Mouse (Mus musculus) mesoderm, embryonic 11.5 days (tissue): ENCODE data around the gene Col1a2.
A peak's percentile ranks its signal among the peaks of the same experiment; 100 is the strongest.

Experiments used
- DNase-seq: peaks from one replicate; pipeline ENCODE4 v3.0.0-alpha.2; 2012; ENCODE audit warnings: low read depth, low spot score

Col1a2 gene

DNA sequence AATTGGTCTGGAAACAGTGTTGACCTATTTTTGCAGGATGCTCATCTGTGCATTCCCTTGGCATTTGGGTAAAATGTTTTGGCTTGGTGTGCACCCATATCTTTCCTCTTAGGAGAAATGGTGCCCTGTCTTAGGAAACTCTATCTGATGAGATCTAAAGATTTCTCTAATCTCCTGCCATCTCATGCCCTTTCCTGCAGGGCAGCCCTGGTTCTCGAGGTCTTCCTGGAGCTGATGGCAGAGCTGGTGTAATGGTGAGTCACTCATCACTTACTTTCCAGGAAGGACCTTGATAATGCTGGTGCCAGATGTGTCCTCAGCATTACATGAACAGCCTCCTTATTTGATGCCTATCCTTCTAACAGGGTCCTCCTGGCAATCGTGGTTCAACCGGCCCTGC, 16.4 kb downstream of the Col1a2 start:
- no peak for DNase-seq

DNA sequence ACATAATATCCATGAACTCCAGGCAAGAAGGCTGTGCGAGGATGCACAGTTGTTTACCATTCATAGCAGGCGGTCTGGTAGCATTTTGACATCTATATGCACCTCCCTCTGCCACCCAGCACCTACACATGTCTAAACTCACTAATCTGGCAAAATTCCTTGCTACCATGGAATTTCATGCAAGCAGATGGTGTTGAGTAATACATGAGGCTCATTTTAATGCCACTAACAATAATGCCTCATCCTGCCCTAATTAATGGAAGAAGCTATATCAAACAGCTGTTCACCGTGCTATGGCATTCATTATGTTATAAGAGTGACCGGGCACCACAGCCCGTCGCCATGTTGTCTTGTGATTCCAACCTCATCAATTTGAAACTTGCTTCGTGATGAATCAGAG, 23.8 kb downstream of the Col1a2 start:
- DNase-seq = no peak

DNA sequence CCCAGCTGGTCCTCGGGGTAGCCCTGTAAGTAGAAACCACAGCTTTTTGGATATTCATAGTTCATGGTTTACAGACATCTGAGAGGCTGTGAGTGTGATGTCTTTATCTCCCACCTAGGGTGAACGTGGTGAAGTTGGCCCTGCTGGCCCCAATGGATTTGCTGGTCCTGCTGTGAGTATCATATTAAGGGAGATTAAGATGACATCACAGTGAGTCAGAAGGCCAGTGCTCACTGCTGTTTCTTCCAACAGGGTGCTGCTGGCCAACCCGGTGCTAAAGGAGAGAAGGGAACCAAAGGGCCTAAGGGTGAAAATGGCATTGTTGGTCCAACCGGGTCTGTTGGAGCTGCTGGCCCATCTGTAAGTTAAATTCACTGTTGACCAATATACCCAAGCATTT, 26.4 kb downstream of the Col1a2 start:
- DNase-seq = no peak

DNA sequence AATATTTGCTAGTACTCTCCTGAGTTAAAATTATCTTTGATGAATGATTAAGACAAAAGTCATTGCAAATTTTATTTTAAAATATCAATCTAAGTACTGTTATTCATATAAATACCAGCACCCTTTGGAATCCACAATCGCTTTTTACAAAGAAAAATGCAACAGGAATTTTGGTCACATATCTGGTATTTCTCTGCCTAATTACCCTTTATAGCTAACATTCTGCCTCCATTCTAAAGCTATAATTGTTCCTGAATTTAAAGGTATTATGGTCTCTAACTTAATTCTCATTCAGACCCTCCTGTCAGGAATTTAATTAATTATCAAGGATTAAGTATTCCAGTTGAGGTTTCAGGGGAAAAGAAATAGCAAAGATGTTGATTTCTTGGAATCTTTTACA, 28.3 kb downstream of the Col1a2 start:
- DNase-seq = no peak

DNA sequence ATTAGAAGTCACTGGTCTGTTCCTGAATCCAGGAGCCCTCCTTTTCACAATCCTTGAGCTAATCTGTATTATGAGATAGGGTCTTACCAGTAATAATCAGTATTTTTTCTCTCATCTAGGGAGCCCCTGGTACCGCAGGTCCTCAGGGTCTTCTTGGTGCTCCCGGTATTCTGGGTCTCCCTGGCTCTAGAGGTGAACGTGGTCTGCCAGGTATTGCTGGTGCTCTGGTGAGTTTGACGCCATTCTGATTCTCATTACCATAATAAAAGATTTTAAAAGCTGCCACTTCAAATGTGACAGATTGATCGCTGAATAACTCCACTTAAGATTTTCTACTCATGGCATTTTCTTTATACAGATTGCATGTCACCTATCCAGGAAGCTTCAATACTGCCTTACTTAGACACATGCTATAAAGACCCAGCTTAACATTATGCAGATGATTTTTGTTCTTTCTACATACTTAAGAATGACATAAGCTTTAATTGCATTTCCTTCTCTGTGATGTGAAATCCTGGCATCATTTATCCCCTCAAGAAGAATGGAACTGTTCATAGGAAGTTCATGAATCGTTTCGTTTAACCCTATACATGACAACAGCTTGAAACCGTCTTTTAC, 30.0 kb downstream of the Col1a2 start:
- no peak for DNase-seq

DNA sequence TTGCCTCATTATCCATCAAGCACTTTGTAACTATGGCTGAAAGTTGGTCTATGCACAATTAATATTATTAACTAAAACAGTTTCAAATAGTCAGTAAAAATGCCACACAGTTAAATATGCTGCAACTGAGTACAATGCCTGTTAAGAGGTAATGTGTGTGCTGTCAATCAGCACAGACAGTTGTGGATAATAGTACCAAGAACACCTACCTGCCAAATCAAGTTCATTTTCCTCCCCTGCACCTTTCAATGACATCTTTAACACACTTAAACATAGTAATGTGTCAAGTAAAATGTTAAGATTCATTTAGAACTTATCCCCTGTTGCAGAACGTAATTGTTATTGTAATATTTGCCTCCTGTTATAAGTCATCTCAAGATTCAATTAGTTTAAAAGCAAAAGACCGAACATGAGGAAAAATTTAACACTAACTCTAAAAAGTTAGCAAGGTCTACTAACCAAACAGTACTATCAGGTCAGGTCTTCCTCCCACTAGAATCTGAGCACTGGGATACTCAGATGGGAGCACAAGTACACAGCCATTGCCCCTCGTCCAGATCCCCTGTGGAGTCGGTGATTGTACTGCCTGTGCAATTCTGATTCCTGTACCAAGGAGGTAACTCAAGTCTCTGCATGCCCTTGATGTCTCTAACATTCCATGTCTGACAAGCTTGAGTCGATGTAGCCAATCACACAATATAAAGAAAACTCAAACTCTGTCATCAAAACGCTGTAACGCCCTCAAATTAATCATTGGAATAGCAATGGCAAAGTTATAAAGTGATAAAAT, 37.5 kb downstream of the Col1a2 start:
- DNase-seq = no peak

DNA sequence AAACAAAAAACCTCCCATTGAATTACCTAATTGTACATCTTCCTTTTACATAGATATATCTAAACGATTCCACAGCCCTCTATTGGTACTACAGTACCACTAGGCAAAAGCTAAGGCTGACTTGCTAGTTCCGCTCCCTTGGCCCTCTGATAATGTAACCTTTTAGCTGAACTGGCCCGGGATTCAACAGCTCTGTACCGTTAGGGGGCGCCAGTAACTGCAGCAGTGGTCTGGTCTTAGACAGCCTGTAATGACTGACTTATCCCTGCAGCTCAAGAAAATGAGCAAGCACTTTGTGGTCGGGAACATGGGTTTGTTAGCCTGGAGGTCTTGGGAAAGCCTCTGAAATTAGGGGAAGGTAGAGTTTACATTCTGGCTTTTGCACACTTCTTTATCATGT, 39.9 kb downstream of the Col1a2 start:
- DNase-seq = no peak

DNA sequence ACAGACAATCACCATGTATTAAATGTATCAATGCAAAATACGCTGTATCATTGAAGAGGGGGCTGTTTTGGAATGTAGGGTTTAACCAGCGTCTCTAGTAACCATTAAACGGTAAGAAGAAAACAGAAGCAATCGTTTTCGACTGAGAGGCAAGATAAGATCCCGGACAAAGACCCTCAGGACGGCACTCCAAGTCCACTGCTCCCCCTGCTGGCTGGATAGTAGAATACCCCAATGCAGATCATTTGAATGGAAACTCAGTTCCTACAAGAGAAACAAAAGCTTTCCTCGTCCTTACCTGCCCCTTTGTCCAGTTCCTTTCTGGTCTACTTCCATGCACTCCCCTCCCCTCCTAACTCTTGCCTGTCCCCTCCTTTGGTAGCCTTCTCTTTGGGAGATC, 41.1 kb downstream of the Col1a2 start:
- DNase-seq = peak; percentile 73

DNA sequence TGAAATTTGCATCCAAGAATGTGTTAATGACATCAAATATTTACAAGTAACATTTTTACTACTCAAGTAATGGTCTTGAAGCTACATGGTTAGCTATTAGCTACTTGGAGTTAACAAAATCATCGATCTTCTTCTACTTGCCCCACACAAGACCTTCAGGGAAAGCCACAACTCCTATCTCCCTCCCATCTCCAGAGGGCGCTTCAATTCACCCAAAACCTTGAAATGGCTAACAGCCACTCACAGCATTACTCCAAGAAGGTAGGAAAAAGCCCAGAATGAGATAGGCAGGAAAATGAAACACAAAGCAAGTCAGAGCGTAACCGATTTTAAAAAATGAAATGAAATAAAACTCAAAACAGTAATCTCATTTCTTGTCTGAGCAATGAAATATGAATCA, 44.3 kb downstream of the Col1a2 start:
- DNase-seq = no peak

DNA sequence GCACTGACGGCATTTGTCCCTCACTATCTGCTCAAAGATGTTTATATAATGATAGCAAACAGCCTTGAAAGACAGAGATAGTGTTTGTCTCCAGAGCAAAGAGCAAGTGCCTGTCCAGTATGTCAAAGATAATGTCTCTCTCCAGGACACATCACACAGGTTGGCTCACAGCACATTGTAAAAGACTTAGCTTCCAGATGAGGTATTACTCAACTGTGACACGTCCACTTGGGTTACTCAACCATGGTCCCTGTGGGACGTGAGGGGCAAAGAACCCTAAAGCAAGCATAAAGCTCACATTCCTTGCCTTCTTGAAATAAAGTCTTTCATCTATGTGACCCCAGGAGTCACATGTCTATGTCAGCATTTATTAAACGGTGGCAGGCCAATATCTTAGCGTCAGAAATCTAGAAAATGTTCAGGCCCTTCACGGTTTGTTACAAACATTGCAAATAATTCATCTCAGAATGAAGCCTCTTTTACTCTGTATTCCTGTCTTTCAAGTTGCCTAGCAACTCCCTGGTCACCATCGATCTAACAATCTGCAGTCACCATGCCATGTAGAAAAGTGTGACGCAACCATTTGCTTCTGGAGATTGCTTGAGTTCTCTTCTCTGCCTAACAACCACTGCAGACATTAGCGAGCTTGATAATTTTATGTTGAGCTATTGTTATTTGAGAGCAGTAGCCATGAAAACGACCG, 45.4 kb downstream of the Col1a2 start:
- peak; percentile 57 for DNase-seq

DNA sequence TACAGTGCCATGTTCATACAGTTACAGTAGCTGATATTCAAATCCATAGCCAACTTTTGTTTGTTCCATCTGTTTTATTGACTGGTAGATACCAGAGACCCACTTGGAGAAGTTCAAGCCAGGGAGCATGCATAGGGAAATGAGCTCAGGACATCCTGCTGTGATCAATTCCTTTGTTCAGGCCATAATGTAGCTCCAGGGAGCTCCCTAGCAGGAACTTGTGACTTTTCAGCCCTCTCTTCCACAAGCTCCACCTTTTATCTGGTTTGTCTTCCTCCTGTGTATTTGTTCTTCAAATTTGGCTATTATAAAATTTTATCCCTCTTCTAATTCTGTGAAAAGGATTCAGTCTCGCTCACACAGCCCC, 45.9 kb downstream of the Col1a2 start:
- no peak for DNase-seq

DNA sequence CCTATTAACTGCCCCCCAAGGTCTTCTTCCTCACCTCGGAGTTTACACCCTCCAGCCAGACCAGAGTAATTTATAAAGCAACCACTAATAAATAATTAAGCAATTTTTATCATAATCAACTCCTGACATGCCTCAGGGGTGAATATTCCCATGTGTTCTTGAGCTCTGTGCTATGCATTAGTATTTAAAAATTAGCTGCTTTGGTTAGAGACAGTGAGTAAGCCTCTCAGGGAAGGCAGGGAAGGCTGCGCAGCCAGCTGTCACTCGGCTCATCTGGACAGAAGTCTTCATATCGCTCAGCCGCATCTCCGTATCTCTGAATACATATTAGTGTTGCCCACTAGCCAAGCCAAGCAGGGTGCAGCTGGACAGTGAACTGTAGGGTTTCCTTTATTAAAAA, 50.8 kb downstream of the Col1a2 start:
- DNase-seq = no peak

DNA sequence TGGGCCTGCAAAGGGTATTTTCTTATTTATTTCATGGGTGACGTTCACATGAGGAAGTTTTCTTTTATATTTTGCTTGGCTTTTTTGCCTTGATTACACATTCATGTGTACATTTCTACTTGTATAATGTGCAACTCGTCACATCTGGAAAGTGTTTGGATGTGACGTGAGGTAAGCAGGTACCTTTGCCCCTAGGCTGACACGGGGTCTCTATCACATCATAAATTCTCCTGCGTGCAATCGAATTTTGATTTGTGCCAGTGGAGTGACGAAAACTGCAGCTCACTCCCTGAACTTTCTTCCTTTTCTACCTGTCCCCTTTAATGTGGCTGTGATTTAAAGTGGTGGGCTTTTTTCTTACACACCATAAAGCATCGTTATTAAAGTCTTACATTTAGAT, 52.5 kb downstream of the Col1a2 start:
- DNase-seq = peak; percentile 60

DNA sequence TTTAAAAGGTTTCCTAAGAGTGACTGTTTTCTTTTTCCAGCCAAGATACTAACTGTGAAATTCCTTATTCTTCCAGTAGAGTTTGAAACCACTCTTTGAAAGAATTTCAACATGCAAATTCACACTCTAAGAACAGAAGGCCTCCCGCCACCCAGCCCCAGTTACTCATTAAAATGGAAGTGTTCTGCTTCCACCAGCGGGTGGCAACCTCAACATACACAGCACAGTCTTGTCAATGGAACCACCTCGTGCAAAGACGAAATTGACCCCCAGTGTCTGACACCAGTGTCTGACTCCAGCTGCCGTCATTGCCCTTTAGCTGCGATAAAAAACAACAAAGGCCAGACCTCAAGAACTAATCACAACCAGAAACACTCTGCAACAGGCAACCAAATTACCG, 53.1 kb downstream of the Col1a2 start:
- DNase-seq = peak; percentile 72

DNA sequence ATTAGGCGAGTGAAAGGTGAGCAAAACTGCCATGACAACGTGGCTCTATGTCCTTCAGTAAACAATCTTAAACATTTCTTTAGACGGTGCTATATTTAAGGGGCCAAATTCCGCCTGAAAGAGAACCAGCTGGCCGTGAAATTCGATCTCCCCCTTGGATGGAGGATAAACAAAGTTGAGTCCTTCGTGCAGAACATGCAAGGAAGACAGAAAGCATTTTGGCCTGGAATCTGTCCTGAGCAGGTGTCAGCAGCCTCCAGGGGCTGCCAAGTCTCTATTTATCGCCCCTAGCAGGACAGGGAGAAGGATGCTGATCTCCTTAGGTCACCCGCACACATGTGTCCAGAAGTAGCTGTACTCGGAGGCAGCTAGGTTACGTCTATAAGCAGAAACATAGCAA, 56.5 kb downstream of the Col1a2 start:
- peak; percentile 81 for DNase-seq

DNA sequence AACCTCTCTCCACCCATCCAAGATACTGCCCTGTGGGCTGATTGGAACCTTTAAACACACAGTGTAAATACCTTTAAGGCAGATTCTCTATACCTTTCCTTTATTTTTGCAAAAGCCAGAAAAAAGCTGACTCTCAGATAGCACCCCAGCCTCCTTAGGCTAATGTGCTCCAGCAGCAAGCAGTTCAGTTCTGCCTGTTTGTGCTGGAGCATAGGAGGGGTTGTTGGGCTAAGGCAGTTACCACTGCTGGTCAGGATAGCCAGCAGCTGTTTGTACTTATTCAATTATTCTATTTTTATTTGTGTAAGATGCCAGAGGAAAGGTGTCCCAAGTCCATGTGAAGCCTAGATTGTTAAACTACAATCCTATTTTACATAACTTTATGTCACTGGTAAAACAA, 57.0 kb downstream of the Col1a2 start:
- DNase-seq = no peak

DNA sequence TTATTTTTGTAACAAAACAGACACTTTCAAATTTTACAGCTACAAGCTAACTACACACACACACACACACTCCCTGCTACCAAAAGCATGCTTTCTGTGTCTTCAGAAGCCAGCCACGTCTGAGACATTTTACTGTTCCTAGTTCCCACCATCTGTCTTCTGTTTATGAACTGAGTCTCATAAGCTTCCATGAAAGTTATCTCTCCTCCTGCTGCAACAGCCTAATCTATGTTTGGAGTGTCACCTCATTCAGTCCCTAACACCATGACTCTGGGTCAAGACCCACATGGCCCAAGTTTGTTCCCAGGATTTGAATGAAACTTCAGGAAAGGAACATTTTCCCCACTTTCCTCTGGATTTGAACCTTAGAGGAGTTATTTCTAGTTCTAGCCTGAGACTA, 57.8 kb downstream of the Col1a2 start:
- no peak for DNase-seq

DNA sequence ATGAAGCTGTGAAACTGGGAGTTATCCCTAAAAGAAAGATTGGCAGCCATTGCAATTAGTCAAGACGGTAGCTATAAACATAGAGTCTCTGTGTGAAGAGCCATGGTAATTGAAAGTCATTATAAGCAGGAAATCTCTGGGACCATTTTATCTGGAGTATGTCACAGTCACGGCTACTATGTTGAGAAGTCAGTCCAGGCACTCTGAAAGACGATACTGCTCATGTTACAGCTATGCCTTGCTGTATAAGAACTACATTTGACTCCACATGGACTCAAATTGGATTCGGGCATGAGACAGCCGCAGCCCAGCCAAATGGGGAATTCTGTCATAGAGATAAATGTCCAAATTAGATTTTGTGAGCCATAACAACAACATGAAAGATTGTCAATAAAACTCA, 58.9 kb downstream of the Col1a2 start:
- DNase-seq = no peak

DNA sequence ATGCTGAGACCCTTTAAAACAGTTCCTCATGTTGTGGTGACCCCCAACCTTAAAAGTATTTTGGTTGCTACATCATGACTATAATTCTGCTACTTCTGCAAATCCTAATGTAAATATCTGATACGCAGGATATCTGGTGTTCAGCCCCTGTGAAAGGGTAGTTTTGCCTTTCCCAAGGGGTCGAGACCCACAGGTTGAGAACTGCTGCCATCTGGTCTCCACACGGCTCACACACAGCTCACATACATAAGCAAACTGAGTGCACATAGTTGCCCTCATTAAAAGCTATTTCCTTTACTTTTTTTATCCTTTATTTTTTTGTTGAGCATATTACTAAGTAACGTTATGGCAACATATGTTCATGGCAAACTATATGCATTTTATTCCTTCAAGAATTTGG, 65.8 kb downstream of the Col1a2 start:
- peak; percentile 66 for DNase-seq

DNA sequence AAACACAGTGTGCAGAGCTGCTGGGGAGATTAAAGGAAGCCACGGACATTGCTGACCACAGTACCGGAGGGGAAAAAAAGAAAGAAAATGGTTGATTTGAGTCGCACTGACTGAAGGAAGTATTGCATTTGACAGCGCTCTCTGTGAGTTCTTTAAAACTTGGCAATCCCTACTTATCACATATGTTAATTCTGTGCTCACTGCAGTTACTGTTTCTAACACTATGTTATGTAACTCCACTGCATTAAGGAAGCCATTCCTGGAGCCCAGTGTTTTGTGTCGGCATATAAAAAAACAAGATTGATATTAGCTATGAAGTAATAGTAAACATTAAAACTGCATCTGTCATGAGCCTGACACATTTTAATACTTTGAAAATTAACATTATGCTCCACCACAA, 73.1 kb downstream of the Col1a2 start:
- DNase-seq = no peak

DNA sequence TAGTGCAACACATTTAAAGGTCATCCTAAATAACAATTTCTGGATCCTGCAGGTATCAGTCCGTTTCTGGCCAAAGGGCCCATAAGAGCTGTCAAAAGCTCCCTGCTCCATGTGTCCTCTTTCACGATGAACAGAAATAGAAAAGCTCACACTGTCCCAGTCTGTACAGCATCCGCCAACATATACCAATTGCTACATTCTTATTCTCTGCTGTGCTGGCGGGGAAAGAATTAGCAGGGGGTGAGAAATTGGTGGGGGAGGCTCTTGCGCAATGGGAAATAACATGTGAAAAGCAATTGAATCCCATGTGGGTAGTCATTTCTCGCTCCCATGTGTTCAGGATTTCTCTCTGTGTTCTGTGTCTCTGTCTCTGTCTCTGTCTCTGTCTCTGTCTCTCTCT, 73.7 kb downstream of the Col1a2 start:
- no peak for DNase-seq

DNA sequence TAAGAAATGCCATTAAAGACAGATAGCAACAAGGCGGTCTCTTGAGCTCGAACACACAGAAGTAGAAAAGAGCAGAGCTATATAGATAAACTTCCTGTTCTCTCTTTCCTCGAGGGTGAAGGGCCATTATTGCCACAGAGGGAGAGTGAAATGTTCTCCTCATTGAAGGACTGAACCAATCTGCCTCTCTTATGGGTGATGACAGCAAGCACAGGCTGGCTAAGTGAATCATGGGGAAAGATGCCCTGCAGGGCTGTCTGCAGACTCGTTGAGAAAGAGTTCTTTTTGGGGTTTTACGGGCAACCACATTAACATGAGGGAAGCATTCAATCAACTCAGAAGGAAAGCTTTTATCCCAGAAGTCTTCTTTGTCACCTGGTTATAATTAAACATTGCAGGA, 75.0 kb downstream of the Col1a2 start:
- DNase-seq = no peak

DNA sequence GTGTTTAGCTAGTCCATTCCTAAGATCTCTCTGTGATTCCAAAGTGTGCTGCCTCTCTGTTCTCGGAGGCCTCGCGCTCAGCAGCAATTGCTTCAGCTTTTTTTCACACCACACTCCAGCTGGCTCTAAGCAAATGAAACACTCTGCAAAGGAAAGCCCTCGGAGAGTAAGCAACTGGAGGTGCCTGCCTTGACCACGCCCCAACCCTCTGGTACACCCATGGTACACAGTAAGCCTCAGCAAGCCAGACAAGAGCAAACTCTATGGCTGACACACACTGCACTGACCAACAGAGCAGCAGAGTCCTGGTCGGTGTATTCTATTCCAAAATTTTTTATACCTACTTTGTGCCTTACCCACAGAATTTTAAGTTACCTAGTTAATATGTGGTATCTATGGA, 78.9 kb downstream of the Col1a2 start:
- DNase-seq = no peak
